Mouse (Mus musculus): ENCODE measurements around the gene Trpm3.

The Trpm3 gene

DNA sequence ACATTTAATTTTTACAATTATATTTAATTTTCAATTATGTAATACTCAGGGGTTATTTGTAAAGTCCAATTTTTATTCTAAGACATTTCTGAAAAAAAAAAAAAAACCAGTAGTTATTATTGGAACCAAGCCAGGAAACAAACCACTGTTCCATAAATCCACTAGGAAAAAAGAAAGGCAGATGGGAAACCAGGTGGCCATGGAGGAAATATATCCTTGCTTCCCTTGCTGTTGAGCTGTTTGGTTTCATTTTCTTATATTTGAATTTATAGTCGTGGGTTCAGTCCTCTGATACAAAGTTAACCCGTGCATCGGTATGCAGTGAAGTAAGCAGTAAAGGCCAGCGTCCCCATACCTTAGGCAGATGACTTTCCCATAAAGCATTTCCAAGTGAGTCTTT lies 720.8 kb downstream of the Trpm3 start:
- no peak for DNase-seq (ENCODE audit: low spot score)

DNA sequence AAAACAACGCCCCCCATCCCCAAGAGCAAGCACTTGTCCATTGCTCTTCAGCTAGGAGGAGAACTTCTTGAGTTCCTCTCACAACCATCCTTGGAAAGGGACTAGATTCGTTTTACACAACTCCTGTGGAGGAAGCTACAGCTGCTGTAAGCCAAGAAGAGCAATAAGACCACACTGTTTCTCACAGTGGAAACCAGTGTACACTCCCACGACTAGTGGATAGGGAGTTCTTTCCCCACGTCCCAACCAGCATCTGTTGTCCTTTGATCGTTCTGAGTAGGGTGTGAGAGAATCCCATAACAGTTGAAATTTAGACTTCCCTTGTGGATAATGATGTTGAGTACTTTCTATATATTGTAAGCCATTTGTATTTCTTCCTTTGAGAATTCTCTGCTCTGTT lies 728.6 kb downstream of the Trpm3 start:
- DNase-seq (ENCODE audit: low spot score) = no peak

DNA sequence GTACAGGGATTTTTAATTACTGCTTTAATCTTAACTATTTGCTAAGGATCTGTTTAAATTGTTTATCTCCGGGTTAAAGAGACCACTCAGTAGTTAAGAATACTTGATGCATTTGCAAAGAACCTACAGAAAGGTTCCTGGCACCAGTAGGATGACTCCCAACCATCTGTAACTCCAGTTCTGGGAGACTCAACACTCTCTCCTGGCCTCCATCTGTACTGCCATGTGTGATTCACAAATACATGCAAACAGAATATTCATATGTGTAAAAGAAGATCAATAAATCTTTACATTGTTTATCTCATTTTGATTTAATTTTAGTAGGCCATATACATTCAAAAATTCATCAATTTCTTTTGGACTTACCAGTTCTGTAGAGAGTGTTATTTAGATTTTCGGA lies 731.0 kb downstream of the Trpm3 start:
- DNase-seq (ENCODE audit: low spot score) = no peak

DNA sequence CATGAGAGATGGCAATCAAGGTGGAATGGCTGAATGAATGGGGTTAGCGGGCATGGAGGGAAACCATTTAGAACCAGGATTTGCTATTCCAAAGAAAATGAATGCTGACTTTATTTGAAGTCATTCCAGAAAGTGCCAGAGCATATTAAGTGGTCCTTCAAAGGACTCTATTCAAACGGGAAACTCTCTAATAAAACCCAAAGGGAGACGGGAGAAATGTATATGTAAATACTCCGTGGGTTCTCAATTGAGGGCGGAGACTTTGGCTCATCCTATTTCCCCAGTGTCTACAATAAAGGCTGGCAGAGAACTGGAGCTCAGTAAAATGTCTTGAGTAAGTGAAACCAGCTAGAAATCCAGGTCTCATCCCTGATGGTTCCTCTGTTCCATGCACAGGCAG lies 733.6 kb downstream of the Trpm3 start:
- no peak for DNase-seq (ENCODE audit: low spot score)

DNA sequence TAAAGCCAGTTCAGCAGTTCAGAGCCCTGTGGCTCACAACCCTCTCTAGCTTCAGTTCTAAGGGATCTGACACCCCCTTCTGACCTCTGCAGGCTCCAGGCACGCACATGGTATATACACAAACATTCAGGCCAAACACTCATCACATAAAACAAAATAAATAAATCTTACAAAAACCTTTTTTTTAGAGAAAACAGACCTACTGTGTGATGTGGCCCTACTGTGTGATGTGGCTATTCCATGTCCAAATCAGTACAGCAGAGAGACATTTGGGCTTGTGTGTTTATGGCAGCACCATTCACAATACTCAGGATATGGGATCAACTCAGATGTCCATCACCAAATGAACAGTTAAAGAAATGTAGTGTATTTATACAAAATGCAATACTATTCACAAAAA lies 741.4 kb downstream of the Trpm3 start:
- no peak for DNase-seq (ENCODE audit: low spot score)

DNA sequence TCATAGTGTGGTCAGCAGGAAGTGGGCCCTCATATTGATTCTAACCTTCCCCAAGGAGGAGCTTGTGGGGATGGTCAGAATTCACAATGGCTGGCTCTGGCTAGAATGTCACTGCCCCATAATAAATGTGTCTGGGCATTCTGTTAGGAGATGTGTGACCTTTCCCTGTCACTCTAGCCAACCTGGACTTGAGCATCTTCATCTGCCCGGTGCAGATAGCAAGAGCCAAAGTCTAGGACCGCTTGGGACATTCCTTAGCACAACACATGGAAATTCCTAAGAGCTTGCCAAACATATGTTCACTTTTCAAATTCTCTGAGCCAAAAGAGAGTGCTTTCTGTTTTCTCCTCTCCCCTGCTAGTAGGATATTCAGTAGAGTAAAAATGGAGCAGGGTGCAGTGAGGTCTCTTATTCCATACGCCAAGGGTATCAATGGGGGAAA lies 743.8 kb downstream of the Trpm3 start:
- no peak for DNase-seq (ENCODE audit: low spot score)

DNA sequence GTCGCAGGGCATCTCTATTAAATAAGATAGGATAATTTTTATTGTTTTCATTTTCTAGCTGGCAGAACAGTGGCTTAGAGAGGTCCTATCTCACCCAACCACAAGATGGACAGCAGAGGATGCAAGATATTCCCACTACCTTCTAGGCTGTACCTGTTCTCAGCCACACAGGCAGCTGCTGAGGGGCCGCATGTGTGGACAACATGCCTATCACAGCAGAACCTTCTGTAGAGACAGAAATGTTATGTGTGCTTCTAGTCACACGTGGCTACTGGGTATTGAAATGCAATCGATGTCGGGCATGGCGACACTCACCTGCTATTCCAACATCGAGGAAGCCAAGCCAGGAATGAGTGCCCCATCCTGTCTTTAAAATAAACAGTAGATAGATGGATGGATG lies 744.3 kb downstream of the Trpm3 start:
- DNase-seq (ENCODE audit: low spot score) = no peak

DNA sequence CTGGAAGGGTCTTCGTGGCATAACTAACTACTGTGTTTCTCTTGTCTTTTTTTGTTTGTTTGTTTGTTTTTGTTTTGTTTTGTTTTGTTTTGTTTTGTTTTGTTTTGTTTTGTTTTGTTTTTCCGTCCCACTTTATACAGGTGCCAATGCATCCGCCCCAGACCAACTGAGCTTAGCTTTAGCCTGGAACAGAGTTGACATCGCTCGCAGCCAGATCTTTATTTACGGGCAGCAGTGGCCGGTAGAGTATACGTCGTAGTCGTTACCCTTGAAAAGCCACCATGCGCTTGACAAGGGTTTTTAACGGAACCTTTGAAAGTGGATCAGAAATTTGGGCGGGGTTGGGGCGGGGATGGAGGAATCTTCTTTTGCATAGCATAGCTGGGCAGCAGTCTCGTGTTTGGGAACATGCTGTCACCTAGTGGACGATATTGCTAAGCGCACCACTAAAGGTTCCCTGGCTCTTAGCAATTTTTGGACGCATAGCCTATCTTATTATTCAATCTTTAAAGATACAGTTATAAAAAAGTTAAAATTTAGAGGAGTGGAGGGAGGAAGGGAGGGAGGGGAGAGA lies 745.0 kb downstream of the Trpm3 start:
- no peak for DNase-seq (ENCODE audit: low spot score)

DNA sequence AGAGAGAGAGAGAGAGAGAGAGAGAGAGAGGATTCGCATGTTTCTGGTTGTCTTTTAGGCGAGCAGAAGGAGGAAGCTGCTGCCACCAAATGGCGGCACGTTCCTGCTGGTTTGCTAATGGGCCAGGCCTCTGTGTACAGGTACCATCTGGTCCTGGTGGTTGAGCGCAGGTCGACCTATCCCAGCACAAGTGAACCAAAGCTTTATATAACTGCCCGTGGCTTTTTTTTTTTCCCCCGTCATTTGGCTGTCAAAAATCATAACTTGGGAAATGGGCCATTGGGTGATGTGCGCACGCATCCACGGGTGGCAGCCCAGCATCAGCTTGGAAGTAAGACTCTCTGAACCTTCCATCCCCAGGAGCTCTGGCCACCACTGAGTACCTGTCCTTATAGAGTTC lies 745.5 kb downstream of the Trpm3 start:
- no peak for DNase-seq (ENCODE audit: low spot score)

DNA sequence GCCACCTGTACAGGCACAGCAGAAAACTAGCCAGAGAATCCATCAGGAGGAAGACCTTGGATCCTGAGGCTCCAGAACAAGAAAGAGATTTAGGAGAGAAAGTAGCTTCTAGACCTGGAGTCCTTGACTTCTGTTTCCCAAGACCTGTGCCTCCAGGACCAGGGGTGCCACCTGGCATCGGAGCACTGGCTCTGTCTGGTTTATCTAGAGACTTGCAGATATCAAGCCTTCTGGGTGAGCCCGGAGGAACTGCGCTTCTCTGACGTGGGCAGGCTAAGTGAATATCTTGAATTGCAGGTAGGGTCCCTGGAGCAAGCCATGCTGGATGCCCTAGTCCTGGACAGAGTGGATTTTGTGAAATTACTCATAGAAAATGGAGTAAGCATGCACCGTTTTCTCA lies 746.2 kb downstream of the Trpm3 start:
- no peak for DNase-seq (ENCODE audit: low spot score)

DNA sequence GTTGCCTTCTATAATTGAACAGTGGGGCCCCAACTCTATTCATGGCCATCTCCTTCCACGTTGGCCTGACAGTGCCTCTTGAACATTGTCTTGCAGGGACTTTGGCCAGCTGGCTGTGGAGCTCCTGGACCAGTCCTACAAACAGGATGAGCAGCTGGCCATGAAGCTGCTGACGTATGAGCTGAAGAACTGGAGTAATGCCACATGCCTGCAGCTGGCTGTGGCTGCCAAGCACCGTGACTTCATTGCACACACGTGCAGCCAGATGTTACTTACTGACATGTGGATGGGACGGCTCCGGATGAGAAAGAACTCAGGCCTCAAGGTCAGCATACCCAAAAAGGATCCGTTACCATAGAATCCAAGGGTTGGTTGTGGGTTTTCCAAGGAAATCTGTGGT lies 763.0 kb downstream of the Trpm3 start:
- no peak for DNase-seq (ENCODE audit: low spot score)

DNA sequence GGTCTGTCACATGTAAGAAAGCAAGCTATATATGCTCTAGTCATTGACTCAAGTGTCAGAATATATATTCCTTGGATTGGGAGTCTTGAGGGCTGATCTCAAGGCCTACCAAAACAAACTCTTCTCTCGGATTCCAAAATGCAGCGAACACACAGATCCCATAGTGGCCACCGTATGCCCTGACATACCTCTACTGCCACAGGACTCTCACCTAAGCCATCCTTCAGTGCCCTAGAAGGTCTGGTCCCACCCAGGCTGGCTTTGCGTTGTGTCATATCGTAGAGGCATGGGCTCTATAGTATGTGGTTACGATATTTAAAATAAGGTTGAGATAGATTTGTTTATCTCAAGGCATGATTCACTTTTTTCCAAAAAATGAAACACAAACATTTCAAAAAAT lies 763.5 kb downstream of the Trpm3 start:
- no peak for DNase-seq (ENCODE audit: low spot score)

DNA sequence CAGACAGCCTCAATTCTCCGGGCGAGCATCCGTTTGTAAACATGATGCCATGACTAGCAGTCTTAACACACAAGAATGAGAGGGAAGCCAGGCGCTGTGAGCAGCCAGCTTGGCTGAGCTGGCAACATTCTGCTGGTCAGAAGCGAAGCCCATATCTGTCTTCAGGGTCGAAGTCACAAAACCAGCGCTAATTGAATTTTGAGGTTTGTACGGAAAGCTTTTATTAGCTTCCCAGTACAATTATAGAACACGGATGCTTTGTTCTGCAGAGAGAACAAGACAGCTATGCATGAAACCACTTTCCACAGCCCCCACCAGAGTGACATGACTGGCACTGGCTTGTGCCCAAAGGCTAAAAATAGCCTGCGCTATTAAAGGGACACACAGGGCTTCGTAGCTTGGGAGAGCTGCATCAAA lies 766.2 kb downstream of the Trpm3 start:
- no peak for DNase-seq (ENCODE audit: low spot score)

DNA sequence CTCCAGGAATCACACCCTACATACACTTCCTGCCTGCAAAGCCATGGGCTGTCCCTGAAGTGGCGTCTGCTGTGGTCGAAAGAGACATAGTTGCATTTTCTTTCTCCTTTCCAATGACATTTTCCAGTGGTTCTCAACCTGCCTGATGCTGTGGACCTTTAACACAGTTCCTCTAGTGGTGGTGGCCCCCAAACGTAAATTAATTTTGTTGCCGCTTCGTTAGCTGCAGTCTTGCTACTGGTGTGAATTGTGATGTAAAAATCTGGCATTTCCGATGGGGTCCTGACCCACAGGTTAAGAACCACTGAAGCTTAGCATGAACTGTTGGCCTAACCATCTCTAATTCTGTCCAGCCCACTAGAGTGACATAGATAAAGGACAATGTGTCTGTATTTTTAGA lies 771.8 kb downstream of the Trpm3 start:
- DNase-seq (ENCODE audit: low spot score) = no peak

DNA sequence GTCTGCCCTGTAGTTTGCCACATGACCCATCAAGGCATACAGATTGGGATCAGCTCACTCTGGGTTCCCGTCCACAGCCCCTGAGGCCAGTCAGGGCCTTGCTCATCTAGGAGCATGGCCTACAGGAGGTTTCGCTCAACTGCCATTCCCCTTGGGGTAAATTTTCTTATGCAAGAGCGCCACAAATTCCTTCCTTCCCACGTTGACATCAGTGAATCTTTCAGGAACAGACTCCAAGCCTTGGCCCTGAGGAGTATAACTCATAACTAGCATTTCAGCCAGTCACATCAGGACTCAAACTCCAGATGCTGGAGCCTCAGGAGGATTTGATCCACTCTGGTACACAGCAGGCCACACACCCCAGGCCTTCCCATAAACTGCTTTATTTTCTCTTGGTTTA lies 774.1 kb downstream of the Trpm3 start:
- DNase-seq (ENCODE audit: low spot score) = no peak

DNA sequence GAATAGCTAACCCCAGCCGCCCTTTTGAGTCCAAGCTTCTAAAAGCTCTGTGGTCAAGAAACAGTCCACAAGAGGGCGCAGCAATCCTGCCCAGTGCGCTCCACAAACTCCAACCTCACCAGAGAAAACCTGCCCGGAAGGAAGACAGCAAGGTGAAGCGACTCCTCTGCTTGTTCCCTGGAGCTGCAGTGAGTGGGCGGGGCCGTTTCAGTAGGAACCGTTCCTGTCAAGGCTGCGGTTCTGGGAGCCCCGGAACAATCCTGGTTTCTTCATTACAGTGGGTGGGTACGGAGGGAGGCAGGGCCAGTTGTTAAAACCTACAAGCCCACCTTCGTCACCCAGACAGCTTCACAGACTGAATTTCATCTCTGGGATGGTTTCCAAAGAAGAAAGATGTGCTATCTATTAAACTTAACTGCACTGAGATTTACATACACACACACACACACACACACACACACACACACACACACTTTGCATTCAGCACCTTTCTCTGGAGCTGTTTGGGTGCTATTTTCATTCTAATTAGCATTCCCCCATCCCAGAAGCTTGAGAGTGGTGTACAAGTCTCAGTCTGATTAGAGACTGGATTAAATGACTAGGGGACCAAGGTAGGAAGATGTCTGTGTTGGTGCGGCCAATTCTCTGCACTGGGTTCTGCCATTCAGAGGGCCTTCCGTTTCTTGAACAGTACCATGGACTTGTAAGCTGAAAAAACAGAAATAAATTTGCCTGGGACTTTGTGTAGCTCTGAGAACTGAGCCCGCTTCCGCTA lies 777.2 kb downstream of the Trpm3 start:
- peak; percentile 44 for DNase-seq (ENCODE audit: low spot score)

DNA sequence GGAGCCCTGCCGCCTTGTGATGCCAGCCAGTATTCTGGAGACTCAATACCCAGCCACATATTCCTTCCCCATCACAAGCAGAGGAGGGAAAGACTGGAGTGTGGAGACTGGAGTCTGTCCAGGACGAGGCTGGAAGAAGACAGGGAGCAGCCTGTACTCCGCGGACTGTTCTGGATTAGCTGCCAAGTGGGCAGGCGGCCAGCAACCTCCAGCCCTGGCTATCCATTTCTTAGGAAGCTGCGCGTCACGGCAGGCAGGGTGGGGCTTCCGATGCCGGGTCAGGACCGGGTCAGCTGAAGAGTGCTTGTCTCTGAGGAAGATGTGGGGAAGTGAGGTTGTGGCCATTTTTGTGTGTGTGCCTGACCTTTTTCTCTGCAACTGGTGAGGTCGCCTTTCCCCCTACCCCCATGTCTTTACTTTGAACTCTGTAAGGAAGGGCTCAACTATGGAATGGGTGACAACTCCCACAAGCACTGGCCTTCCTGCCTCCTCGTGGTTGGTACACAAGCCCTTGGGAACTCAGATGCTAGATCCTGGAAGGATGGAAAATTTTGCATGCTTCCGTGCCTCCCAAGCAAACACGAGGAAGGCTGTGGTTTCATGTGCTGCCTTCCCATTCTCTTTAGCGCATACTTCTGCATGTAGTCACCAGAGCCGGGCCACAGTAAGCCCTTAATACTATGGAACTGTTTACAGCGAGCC lies 777.9 kb downstream of the Trpm3 start:
- peak; percentile 87 for DNase-seq (ENCODE audit: low spot score)

DNA sequence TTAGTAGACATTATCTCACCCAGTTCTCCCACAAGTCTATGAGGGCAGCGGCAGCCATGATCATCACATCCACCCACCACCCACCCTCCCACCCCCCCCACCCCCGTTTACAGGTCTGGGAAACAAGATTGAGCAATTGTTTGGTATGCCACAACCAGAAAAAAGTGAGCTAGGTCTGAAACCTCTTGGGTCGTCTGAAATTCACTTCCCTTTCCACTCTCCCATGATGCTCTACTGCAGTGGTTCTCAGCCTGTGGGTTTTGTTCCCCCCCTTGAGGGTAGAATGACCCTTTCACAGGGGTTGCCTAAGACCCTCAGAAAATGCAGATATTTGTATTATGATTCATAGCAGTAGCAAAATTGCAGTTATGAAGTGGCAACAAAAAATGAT lies 778.5 kb downstream of the Trpm3 start:
- no peak for DNase-seq (ENCODE audit: low spot score)

DNA sequence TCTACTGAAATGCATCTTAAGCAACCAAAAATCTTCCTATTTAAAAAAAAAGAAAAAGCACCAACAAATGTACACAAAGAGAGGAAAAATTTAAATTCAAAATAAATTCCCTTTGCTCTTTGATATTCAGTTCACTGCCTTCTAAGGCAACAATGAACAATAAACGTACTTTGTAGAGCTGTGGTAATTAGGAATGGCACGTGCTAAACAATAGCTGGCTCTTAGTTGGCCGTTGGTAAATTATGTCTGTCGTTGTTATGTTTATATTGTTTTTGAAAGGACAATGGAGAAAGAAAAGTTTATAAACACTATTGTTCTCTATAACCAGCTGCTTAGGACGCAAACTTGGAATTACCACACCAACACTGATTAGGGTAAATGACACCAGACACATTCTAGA lies 782.1 kb downstream of the Trpm3 start:
- no peak for DNase-seq (ENCODE audit: low spot score)

DNA sequence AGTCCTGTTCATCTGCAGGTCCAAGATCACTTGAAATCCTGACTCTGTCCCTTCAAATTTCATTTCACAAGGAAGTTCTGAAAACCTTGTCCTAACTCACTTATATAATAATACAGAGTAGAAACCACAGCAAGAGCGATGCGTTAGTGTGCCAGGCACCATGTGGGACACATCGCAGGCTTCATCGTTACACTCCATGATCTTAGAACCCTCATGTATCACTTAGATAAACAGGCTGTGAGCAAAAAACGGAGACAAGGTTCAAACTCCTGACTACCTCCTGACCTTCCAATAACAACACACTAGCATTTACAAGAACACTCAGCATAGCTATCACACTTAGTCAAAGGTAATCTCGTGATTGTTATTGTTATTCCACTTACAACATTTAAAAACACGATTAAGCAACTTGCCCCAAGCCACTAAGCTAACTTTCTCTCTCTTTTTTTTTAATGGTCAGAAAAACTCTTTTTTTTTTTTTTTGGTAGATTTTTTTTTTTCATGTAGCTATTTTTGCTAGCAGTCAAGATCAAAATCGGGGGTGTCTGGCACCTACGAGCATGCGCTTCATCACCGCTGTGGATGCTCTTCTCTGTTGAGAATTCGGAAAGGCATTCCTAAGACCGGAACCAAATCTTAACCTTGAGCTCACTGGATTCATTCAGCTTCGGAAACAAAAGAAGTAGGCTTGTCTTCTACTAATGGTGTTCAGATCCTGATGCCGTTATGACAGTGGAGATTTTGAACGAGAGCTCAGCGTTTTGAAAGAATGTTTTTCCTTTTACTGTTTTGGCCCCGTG lies 784.2 kb downstream of the Trpm3 start:
- DNase-seq (ENCODE audit: low spot score) = no peak

DNA sequence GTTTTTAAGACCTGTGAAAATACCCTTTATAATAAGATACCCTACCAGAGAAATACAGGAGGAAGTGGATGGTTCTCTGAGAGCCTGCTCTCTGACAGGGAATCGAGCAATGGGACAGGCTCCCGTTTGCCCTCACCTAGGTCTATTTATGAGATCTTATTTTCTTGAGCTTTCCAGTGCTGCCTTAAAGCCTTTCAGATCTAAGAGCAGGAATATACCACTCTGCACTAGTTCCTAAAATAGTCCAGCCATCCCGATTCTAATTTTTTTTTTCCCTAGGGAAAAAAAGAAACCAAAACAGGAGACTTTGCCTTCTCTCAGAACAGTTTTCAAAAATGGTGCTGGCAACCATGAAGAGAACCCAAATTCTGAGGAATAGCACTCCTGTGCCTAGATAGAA lies 786.4 kb downstream of the Trpm3 start:
- DNase-seq (ENCODE audit: low spot score) = no peak

DNA sequence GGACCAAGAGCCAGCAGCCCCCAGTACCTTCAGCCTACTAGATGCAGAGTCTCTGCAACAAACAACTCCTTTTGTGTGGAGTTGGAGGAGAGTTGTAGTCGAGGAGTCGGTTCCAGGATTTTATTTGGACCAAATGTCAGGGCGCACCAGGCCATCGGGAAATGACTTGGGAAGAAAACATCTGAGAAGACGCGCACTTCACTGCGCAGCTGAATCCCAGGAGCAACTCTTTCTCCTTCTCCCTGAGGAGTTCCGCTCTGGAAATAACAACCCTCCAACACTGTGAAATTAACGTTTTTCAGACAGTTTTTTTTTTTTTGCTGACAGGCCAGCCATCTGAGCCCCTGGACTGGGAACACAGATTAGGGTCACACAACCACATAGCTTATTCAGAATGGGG lies 787.9 kb downstream of the Trpm3 start:
- DNase-seq (ENCODE audit: low spot score) = no peak

DNA sequence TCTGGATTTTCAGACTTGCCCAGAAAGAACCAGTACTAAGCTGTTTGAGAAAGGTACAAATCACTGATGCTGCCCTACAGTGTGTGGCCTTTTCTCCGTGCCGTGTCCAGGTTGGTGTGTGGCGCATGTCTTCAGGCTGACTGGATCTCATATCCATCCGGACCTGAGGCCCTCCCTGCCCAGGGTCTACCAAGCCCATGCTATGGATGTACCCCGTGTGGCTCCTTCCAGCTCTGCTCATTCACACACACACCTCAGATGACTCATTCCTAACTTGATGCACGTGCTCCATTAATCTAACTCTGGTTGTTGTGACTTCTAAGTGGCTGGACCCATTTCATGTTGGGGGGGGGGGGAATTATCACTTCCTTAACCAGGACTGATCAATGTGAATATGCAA lies 789.5 kb downstream of the Trpm3 start:
- no peak for DNase-seq (ENCODE audit: low spot score)
